Mouse (Mus musculus): ENCODE results near the gene Vps29. TPM values are rescaled to one million over a fixed set of nuclear protein-coding genes. Genes with fewer than 3 reads are reported as not detected.
A peak's percentile ranks its signal among the peaks of the same experiment; 100 is the strongest.

Vps29 gene
- total RNA-seq, 1 experiment: 135 TPM

DNA sequence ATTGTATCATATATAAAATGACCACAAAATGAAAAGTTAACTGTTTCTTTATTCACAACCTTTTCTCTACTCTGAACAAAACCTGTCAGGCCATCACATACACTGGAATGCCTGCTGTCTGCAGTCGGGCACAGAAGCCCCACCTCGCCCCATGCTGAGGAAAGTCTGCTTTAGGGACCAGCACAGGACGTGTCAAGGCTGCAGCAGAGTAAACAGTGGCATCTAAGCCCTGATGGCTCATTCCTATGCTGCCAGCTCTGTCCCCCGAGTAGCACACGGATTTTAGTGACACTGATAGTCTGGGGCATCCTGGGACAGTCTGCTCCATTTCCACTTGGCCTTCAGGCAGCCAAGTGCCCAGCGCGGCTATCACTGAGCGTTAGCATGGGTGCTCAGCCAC lies 28.7 kb upstream of the Vps29 start:
- no peak for DNase-seq (ENCODE audit: low read depth, low spot score)
- H3K36me3 ChIP-seq (ENCODE audit: control insufficient read depth, insufficient read depth, low read length, poor library complexity, severe bottlenecking): peaks cover 24% of the 10 kb centered on the region
- in situ Hi-C loops (cut with MboI; ENCODE audit: low sequenced_read_pairs in 2 of 2, unreplicated experiment in 2 of 2): no loop called here
- peaks cover 0 to 6% of the 10 kb centered on the region in 2 experiments; a peak in 1 of 4 replicates for H3K4me1 ChIP-seq (ENCODE audit: control insufficient read depth in 2 of 2, insufficient read depth in 2 of 2, low read length in 2 of 2, poor library complexity in 1 of 2)
- no peak overlapping the region for H3K9ac ChIP-seq (ENCODE audit: insufficient read depth, low read depth, low read length, poor library complexity, severe bottlenecking)
- TF ChIP-seq MAFK (IDR thresholded peaks at IDR 0.05; ENCODE audit: insufficient read depth, low read depth, low read length) (no peak), CHD2 (IDR thresholded peaks at IDR 0.05; ENCODE audit: low read depth, low read length) (no peak), ZC3H11A (IDR thresholded peaks at IDR 0.05; ENCODE audit: borderline replicate concordance, low read depth, low read length) (no peak), HCFC1 (IDR thresholded peaks at IDR 0.05; ENCODE audit: borderline replicate concordance, insufficient read depth, low read length) (no peak), ZNF384 (IDR thresholded peaks at IDR 0.05; ENCODE audit: low read depth, low read length) (no peak)
- no peaks in the 10 kb centered on the region for H3K9me3 ChIP-seq (ENCODE audit: control insufficient read depth, insufficient read depth, low read depth, low read length)
- no peak overlapping the region for H3K4me3 ChIP-seq (ENCODE audit: insufficient read depth in 1 of 2, low read depth in 1 of 2, low read length in 2 of 2, poor library complexity in 1 of 2, severe bottlenecking in 1 of 2)
- no peak overlapping the region for H3K27ac ChIP-seq (ENCODE audit: insufficient read depth, low read depth, low read length, poor library complexity, severe bottlenecking)

DNA sequence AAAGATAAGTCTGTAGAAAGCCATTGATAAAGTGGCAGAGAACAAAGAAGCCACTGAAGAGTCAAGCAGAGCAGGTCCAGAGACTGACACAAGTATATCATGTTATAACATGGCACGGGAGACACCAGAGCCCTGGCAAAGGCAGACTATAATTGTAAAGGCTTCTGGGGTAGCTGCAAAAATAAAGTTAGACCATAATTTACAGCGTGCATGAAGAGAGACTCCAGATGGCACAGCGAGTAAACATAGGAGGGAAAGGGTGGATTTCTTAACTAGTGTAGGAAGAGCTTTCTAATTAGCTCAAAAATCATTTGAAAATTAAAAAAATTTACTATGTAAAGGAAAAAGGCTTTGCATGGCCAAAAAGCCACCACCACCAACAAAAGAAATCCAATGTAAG lies 26.9 kb upstream of the Vps29 start:
- H3K4me1 ChIP-seq (ENCODE audit: control insufficient read depth in 2 of 2, insufficient read depth in 2 of 2, low read length in 2 of 2, poor library complexity in 1 of 2): peaks cover 0 to 4% of the 10 kb centered on the region in 2 experiments; a peak in 1 of 4 replicates
- no peaks in the 10 kb centered on the region for H3K9me3 ChIP-seq (ENCODE audit: control insufficient read depth, insufficient read depth, low read depth, low read length)
- no peak for DNase-seq (ENCODE audit: low read depth, low spot score)
- TF ChIP-seq ZC3H11A (IDR thresholded peaks at IDR 0.05; ENCODE audit: borderline replicate concordance, low read depth, low read length) (no peak), HCFC1 (IDR thresholded peaks at IDR 0.05; ENCODE audit: borderline replicate concordance, insufficient read depth, low read length) (no peak), CHD2 (IDR thresholded peaks at IDR 0.05; ENCODE audit: low read depth, low read length) (no peak), ZNF384 (IDR thresholded peaks at IDR 0.05; ENCODE audit: low read depth, low read length) (no peak), MAFK (IDR thresholded peaks at IDR 0.05; ENCODE audit: insufficient read depth, low read depth, low read length) (no peak)
- peaks cover 18% of the 10 kb centered on the region for H3K36me3 ChIP-seq (ENCODE audit: control insufficient read depth, insufficient read depth, low read length, poor library complexity, severe bottlenecking)
- no peak overlapping the region for H3K4me3 ChIP-seq (ENCODE audit: insufficient read depth in 1 of 2, low read depth in 1 of 2, low read length in 2 of 2, poor library complexity in 1 of 2, severe bottlenecking in 1 of 2)
- no peak overlapping the region for H3K9ac ChIP-seq (ENCODE audit: insufficient read depth, low read depth, low read length, poor library complexity, severe bottlenecking)
- no peak overlapping the region for H3K27ac ChIP-seq (ENCODE audit: insufficient read depth, low read depth, low read length, poor library complexity, severe bottlenecking)
- in situ Hi-C loops (cut with MboI; ENCODE audit: low sequenced_read_pairs in 2 of 2, unreplicated experiment in 2 of 2): no loop called here

DNA sequence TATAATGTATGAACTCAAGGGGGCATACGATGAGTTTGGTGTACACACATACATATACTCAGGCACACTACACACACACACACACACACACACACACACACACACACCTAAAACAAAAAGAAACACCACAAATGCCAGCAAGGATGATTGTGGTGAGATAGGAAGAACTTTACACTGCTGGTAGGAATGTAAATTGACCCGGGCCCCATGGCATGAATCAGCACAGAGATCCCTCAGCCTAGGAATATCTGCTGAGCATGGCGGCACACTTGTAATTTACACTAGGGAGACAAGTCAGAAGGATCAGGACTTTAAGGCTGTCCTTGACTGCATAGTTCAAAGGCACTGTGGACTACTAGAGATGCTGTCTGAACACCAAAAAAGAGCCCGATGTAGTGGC lies 23.9 kb upstream of the Vps29 start:
- no peak for TF ChIP-seq HCFC1 (IDR thresholded peaks at IDR 0.05; ENCODE audit: borderline replicate concordance, insufficient read depth, low read length)
- no peak for TF ChIP-seq ZC3H11A (IDR thresholded peaks at IDR 0.05; ENCODE audit: borderline replicate concordance, low read depth, low read length)
- TF ChIP-seq ZNF384 (IDR thresholded peaks at IDR 0.05; ENCODE audit: low read depth, low read length): no peak
- TF ChIP-seq CHD2 (IDR thresholded peaks at IDR 0.05; ENCODE audit: low read depth, low read length): no peak
- no peak for TF ChIP-seq MAFK (IDR thresholded peaks at IDR 0.05; ENCODE audit: insufficient read depth, low read depth, low read length)
- Histone ChIP-seq H3K36me3 (ENCODE audit: control insufficient read depth, insufficient read depth, low read length, poor library complexity, severe bottlenecking) (peaks cover 9% of the 10 kb centered on the region), H3K4me3 (ENCODE audit: insufficient read depth in 1 of 2, low read depth in 1 of 2, low read length in 2 of 2, poor library complexity in 1 of 2, severe bottlenecking in 1 of 2) (no peak overlapping the region), H3K4me1 (ENCODE audit: control insufficient read depth in 2 of 2, insufficient read depth in 2 of 2, low read length in 2 of 2, poor library complexity in 1 of 2) (no peaks in the 10 kb centered on the region), H3K9me3 (ENCODE audit: control insufficient read depth, insufficient read depth, low read depth, low read length) (no peaks in the 10 kb centered on the region), H3K9ac (ENCODE audit: insufficient read depth, low read depth, low read length, poor library complexity, severe bottlenecking) (no peak overlapping the region), H3K27ac (ENCODE audit: insufficient read depth, low read depth, low read length, poor library complexity, severe bottlenecking) (no peak overlapping the region)
- in situ Hi-C loops (cut with MboI; ENCODE audit: low sequenced_read_pairs in 2 of 2, unreplicated experiment in 2 of 2): no loop called here
- no peak for DNase-seq (ENCODE audit: low read depth, low spot score)

DNA sequence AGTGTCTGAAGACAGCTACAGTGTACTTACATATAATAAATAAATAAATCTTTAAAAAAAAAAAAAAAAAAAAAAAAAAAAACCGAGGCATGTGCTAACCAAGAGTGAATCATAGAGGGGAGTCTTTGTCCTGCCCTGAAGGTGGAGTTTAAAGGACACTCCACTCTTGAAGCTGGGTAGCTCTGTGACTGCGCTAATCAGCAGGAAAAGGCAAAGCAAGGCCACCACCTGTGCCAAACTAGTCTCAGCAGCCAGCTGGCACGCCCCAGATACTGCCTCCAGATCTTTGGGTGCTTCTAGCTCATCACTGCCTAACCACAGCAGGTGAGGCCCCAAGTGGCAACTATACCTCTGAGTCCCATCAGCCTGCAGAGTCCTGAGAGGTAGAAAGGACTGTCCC lies 19.5 kb upstream of the Vps29 start:
- Histone ChIP-seq H3K9me3 (ENCODE audit: control insufficient read depth, insufficient read depth, low read depth, low read length) (no peaks in the 10 kb centered on the region), H3K4me3 (ENCODE audit: insufficient read depth in 1 of 2, low read depth in 1 of 2, low read length in 2 of 2, poor library complexity in 1 of 2, severe bottlenecking in 1 of 2) (no peak overlapping the region), H3K9ac (ENCODE audit: insufficient read depth, low read depth, low read length, poor library complexity, severe bottlenecking) (no peak overlapping the region), H3K4me1 (ENCODE audit: control insufficient read depth in 2 of 2, insufficient read depth in 2 of 2, low read length in 2 of 2, poor library complexity in 1 of 2) (no peaks in the 10 kb centered on the region), H3K27ac (ENCODE audit: insufficient read depth, low read depth, low read length, poor library complexity, severe bottlenecking) (no peak overlapping the region), H3K36me3 (ENCODE audit: control insufficient read depth, insufficient read depth, low read length, poor library complexity, severe bottlenecking) (peaks cover 3% of the 10 kb centered on the region)
- in situ Hi-C loops (cut with MboI; ENCODE audit: low sequenced_read_pairs in 2 of 2, unreplicated experiment in 2 of 2): no loop called here
- DNase-seq (ENCODE audit: low read depth, low spot score): no peak
- TF ChIP-seq ZNF384 (IDR thresholded peaks at IDR 0.05; ENCODE audit: low read depth, low read length) (peak; percentile 71), CHD2 (IDR thresholded peaks at IDR 0.05; ENCODE audit: low read depth, low read length) (no peak)

Measured in ES-E14 (cell line).